Mouse (Mus musculus) intestine, embryonic 14.5 days (tissue): ENCODE measurements around the gene Ripk4. TPM values are rescaled to one million over a fixed set of nuclear protein-coding genes. Genes with fewer than 3 reads are reported as not detected.
A peak's percentile ranks its signal among the peaks of the same experiment; 100 is the strongest.

Source experiments
- ATAC-seq: fragments of 200-750 bp; cut with Nextera tagmentation; replicated peaks from 2 replicates; pipeline ENCODE4 v1.8.0; 2017; ENCODE audit warnings: low read depth, moderate number of reproducible peaks, moderate TSS enrichment, moderate library complexity; ENCODE audit not compliant: low FRiP score, low TSS enrichment
- DNase-seq: peaks from one replicate; pipeline ENCODE4 v3.0.0-alpha.2; 2018; ENCODE audit warnings: low spot score
- H3K27ac ChIP-seq: fragments of 300-500 bp; sonication (generic); 2 replicates; pipeline ENCODE4 v1.5.1; 2014; ENCODE audit warnings: low read depth, mild to moderate bottlenecking, control low read depth
- H3K27me3 ChIP-seq: fragments of 300-500 bp; sonication (generic); replicated peaks from 2 replicates; pipeline ENCODE4 v1.6.1; 2014; ENCODE audit warnings: low read length, control low read depth; ENCODE audit not compliant: control insufficient read depth, insufficient read depth
- H3K36me3 ChIP-seq: fragments of 300-500 bp; sonication (generic); 2 replicates; pipeline ENCODE4 v1.6.1; 2014; ENCODE audit warnings: low read length, control low read depth; ENCODE audit not compliant: control insufficient read depth, insufficient read depth
- H3K4me1 ChIP-seq: fragments of 300-500 bp; sonication (generic); replicated peaks from 2 replicates; pipeline ENCODE4 v1.6.1; 2014; ENCODE audit warnings: low read length, control low read depth, mixed read lengths; ENCODE audit not compliant: control insufficient read depth, insufficient read depth
- H3K4me2 ChIP-seq: fragments of 300-500 bp; sonication (generic); 2 replicates; pipeline ENCODE4 v1.6.1; 2014; ENCODE audit warnings: low read length
- H3K4me3 ChIP-seq: fragments of 300-500 bp; sonication (generic); 2 replicates; pipeline ENCODE4 v1.5.1; 2014; ENCODE audit warnings: low read depth, low read length, control low read depth, mixed read lengths
- H3K9ac ChIP-seq: fragments of 300-500 bp; sonication (generic); 2 replicates; pipeline ENCODE4 v1.6.1; 2014; ENCODE audit warnings: mild to moderate bottlenecking, low read length
- H3K9me3 ChIP-seq: fragments of 300-500 bp; sonication (generic); 2 replicates; pipeline ENCODE4 v1.6.1; 2016; ENCODE audit warnings: low read length, control low read depth; ENCODE audit not compliant: control insufficient read depth
- WGBS: fragments of 180-500 bp; shearing (Covaris S2); extraction: QIAGEN DNeasy Blood & Tissue Kit; methylation state at CpG from one replicate; pipeline ENCODE4 v1.1.7; 2014; 5-methylcytosine and 5-hydroxymethylcytosine counted together
- polyA plus RNA-seq: library from polyadenylated mRNA; unstranded; fragments of >200 nt; fragmentation: Nextera tagmentation; extraction: Ambion mirVana; gene quantifications from 2 replicates; pipeline ENCODE4 v1.2.1, GENCODE M21; 2014

Ripk4 gene
- polyA plus RNA-seq, 1 experiment from 2014 or later, result 20.0 TPM

DNA sequence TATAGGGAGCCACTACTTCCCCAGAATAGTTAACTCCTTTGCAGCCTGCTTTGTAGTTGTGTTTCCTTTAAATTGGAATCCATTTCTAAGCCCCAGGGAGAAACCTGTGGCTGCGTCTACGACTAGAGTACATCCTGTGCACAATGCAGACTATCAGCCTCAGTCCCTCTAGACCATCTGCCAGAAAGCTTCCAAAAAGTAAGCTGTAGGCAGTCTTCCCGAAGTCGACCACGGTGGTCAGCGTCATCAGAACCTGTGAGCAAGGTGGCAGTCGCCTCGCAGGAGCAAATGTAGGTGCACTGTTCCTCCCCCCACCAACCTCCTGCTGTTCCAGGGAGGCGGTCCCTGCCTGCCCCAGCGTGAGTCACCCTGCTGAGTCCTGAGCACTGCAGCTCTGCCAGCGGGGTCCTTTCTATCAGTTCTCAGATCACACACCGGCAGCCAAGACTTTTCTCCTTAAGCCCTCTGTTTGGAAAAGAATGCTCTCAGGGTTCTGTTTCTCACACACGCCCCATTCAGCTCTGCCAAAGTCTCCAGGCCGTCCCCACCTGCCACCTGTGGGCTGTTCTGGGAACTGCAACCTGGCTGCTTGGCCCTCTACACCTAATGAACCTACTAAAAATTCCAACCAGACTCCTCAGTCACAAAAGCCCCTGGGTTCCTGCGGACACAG, 14.9 kb upstream of the Ripk4 start:
- no peak overlapping the region for H3K4me3 ChIP-seq
- no peaks in the 10 kb centered on the region for H3K9me3 ChIP-seq
- H3K27me3 ChIP-seq, result no peaks in the 10 kb centered on the region
- H3K9ac ChIP-seq, result no peak overlapping the region
- ATAC-seq, result peak; percentile 75
- H3K36me3 ChIP-seq, result no peaks in the 10 kb centered on the region
- H3K4me1 ChIP-seq, result no peaks in the 10 kb centered on the region
- no peak overlapping the region for H3K27ac ChIP-seq
- peak overlapping the region; percentile 31 for H3K4me2 ChIP-seq
- WGBS, result 31% methylated on average over 15 of the region's 15 CpGs
- peak; percentile 94 for DNase-seq

DNA sequence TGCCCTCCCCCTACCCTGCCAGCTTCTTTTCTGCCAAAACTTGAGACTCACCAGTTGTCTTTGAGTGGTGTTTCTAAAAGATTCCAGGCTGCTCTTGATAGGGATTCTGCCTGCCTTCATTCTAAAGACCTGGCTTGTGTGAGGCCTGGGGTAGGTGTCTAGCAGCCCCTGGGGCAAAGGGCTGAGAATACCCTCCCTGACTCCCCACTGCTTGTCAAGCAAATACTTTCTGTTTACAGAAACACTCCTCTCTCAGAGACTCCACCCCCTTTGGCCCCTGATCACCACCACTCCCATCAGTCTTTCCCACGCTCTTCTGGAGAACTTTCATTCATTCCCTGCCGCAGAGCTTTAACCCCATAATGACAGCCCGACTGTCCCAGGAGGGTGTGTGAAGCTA, 2.9 kb upstream of the Ripk4 start:
- Histone ChIP-seq H3K9ac (no peak overlapping the region), H3K27ac (no peak overlapping the region), H3K4me3 (no peak overlapping the region), H3K4me1 (peaks cover 10% of the 10 kb centered on the region), H3K4me2 (no peak overlapping the region), H3K36me3 (no peaks in the 10 kb centered on the region), H3K9me3 (no peaks in the 10 kb centered on the region), H3K27me3 (peaks cover 42% of the 10 kb centered on the region)
- WGBS, result 32% methylated on average over 3 of the region's 3 CpGs
- DNase-seq (no peak), ATAC-seq (no peak)

DNA sequence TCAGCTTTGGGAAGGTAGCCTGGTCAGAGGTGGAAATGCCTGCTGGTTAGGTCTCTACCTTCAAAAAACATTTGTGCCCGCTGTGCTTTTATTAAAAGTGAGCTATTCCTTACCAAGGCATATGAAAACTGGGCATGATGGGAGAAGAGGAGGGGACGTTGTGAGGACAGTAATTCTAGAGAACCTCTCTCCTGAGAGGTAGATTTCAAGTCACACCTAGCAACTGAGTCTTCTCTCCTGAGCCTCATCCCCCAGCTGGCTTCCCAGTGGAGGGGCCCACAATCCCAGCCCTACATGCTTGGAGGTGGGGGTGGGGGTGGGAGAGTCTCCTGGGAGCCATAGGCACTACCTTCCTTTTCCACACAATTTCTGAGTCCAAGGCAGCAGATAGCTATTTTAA, 1.0 kb upstream of the Ripk4 start:
- Histone ChIP-seq H3K4me3 (no peak overlapping the region), H3K9ac (no peak overlapping the region), H3K9me3 (no peaks in the 10 kb centered on the region), H3K36me3 (no peaks in the 10 kb centered on the region), H3K4me1 (peaks cover 10% of the 10 kb centered on the region), H3K27ac (no peak overlapping the region), H3K4me2 (no peak overlapping the region), H3K27me3 (peaks cover 45% of the 10 kb centered on the region)
- 51% methylated on average over 2 of the region's 2 CpGs for WGBS
- no peak for ATAC-seq
- no peak for DNase-seq

DNA sequence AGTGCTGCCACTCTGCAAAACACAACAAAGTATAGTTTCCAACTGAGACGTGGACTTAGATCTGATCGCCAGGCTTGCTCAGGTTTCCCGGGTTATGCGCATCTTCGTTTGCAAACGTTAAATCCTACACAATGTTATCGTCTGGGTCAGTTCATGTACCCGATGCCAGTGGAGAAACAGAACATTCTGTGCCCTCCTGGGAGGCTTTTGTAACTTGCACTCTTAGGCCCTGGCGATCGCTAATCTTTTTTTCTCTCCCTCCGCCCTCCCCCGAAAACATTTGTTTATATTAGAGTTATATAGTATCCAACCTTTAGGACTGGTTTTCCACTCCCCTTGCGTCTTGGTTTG, 378 bp upstream of the Ripk4 start:
- peak overlapping the region; percentile 48 for H3K4me3 ChIP-seq
- no peak for ATAC-seq
- no peaks in the 10 kb centered on the region for H3K9me3 ChIP-seq
- no peak overlapping the region for H3K27ac ChIP-seq
- 6% methylated on average over 13 of the region's 13 CpGs for WGBS
- no peaks in the 10 kb centered on the region for H3K36me3 ChIP-seq
- peaks cover 10% of the 10 kb centered on the region for H3K4me1 ChIP-seq
- H3K27me3 ChIP-seq, result peaks cover 45% of the 10 kb centered on the region
- no peak overlapping the region for H3K9ac ChIP-seq
- no peak for DNase-seq
- peak overlapping the region; percentile 64 for H3K4me2 ChIP-seq

DNA sequence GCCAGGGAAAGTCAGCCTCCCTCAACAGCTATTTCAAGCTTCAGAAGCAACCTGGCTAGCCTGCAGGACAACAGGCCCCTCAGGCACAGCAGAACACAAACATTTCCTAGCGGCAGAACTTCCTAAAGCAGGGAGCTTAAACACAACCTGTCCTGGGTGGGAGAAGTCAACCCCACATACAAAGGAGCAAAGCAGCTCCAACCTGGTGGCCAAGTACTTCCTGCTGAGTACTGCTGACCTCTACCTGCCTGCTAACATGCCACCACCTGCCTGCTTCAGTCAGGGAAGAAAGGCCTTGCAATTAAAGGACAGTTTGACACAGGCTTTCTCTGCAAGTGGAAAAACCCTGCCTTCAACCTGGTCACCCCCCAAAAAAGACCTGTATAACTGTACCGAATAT, 1.8 kb downstream of the Ripk4 start:
- peak overlapping the region; percentile 64 for H3K4me2 ChIP-seq
- no peak overlapping the region for H3K9ac ChIP-seq
- peaks cover 9% of the 10 kb centered on the region for H3K4me1 ChIP-seq
- DNase-seq (no peak), ATAC-seq (no peak)
- H3K36me3 ChIP-seq, result no peaks in the 10 kb centered on the region
- WGBS, result 51% methylated on average over 2 of the region's 2 CpGs
- H3K27me3 ChIP-seq, result peaks cover 45% of the 10 kb centered on the region
- H3K27ac ChIP-seq, result no peak overlapping the region
- no peaks in the 10 kb centered on the region for H3K9me3 ChIP-seq
- peak overlapping the region; percentile 48 for H3K4me3 ChIP-seq

DNA sequence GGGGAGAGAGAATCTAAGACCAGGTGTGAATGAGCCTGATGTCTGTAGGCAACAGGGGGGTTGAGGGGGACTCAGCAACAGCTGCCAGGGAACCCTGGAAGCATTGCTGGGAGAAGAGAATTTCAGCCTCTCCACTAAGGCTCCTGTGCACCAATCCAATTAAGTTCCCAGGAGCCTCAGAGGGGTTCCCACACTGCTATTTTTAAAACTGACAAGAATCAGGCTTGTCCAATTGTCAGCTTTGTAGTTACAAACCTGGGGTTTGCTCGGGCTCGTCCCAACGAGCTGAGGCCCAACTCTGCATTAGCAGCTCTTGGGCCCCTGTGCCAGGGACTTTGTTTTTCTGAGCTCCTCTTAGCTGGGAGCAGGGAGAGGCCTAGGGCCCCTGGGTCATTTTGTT, 3.9 kb downstream of the Ripk4 start:
- H3K9ac ChIP-seq, result no peak overlapping the region
- no peak for DNase-seq
- no peaks in the 10 kb centered on the region for H3K36me3 ChIP-seq
- 36% methylated on average over 3 of the region's 3 CpGs for WGBS
- no peak overlapping the region for H3K4me3 ChIP-seq
- H3K9me3 ChIP-seq, result no peaks in the 10 kb centered on the region
- no peak for ATAC-seq
- peaks cover 6% of the 10 kb centered on the region; the same call in 1 of the 2 replicates for H3K4me1 ChIP-seq
- H3K4me2 ChIP-seq, result no peak overlapping the region
- H3K27ac ChIP-seq, result no peak overlapping the region
- peaks cover 34% of the 10 kb centered on the region for H3K27me3 ChIP-seq

DNA sequence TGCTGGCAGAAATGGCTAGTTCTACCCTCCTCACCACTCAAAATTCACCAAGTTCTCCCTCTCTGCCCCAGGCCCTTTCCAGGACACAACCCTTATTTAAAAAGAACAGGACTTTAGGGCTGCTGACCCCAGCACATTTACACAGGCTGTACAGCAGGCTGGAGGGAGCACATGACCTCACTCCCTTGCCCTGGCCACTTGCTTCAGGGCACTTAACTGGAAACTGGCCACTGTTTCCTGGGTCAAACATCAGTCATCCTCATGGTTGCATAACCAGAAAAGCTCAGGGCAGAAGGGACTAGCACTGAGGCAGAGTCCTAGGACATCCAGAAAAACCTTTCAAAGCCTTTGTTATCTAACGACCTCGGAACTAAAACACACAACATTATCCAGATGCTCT, 5.3 kb downstream of the Ripk4 start:
- Histone ChIP-seq H3K36me3 (peaks cover 5% of the 10 kb centered on the region; the same call in 1 of the 2 replicates), H3K4me1 (peaks cover 6% of the 10 kb centered on the region; the same call in 1 of the 2 replicates), H3K9ac (no peak overlapping the region), H3K27ac (no peak overlapping the region), H3K4me3 (no peak overlapping the region), H3K27me3 (peaks cover 20% of the 10 kb centered on the region), H3K4me2 (no peak overlapping the region), H3K9me3 (no peaks in the 10 kb centered on the region)
- DNase-seq (no peak), ATAC-seq (no peak)
- WGBS, result 44% methylated on average over 2 of the region's 2 CpGs

DNA sequence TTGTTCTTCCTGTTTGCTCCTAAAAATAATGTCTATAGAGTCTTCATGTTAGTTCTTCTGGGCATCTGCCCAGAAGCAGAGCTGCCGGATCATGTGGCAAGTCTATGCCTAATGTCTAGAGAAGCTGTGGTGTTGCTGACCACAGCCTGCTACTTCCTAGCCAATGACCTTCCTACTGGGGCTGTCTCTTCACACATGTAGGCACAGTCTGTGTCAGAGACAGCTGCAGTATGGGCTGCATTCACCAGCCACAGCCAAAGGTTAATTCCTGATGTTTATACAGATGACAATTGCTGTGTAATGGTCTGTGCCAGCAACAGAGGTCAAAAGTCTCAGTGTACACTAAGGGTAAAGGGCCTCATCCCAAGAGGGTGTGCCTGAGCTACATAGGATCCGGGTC, 7.1 kb downstream of the Ripk4 start:
- no peak overlapping the region for H3K4me2 ChIP-seq
- H3K4me1 ChIP-seq, result peaks cover 10% of the 10 kb centered on the region

DNA sequence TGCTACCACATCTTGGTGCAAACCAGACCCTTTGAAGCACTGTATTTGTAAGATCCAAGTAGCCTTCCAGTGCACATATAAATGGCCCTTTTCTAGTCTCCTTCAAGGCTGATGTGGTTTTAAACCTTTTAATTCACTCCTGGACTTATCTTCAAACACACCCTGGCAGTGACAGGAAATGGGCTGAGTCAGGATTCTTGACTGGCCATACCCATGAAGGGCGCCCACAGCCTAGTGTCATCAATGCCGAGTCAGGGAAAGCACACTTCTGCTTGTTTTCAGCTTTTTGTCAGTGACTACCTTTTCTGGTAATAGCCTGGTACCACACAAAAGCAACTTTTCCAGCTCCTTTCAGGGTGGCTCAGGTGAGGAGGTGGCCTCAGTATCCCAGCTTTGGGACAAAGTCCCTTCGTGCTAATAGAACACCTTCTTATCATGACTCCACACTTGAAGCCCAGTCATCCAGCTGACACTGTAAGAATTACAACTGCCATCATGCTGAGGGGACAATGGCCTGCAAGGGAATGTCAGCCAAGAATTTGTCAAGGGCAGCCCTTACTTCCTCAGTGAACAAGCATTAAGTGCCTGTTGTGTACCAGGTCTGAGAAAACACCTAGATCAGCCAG, 11.2 kb downstream of the Ripk4 start:
- WGBS, result 89% methylated on average over 3 of the region's 3 CpGs
- no peak overlapping the region for H3K9ac ChIP-seq
- H3K27me3 ChIP-seq, result no peaks in the 10 kb centered on the region
- peaks cover 5% of the 10 kb centered on the region; the same call in 1 of the 2 replicates for H3K36me3 ChIP-seq
- no peaks in the 10 kb centered on the region for H3K9me3 ChIP-seq
- H3K4me3 ChIP-seq, result no peak overlapping the region
- H3K4me2 ChIP-seq, result no peak overlapping the region
- DNase-seq (no peak), ATAC-seq (no peak)
- peaks cover 7% of the 10 kb centered on the region for H3K4me1 ChIP-seq
- H3K27ac ChIP-seq, result no peak overlapping the region

More for the DNA sequence above, 7.1 kb downstream of the Ripk4 start:
- Histone ChIP-seq H3K4me3 (no peak overlapping the region), H3K9me3 (no peaks in the 10 kb centered on the region), H3K27ac (no peak overlapping the region), H3K36me3 (peaks cover 5% of the 10 kb centered on the region; the same call in 1 of the 2 replicates), H3K27me3 (peaks cover 2% of the 10 kb centered on the region), H3K9ac (no peak overlapping the region)
- ATAC-seq (no peak), DNase-seq (no peak)
- WGBS, result 54% methylated on average over 2 of the region's 2 CpGs
